Mouse (Mus musculus): ENCODE measurements around the gene Ece2.
A peak's percentile ranks its signal among the peaks of the same experiment; 100 is the strongest.
"Not testable (repeated sequence)": the region's sequence is repeated elsewhere in the genome, so short reads cannot be mapped to it uniquely, and the experiment has no call there.

The Ece2 gene

DNA sequence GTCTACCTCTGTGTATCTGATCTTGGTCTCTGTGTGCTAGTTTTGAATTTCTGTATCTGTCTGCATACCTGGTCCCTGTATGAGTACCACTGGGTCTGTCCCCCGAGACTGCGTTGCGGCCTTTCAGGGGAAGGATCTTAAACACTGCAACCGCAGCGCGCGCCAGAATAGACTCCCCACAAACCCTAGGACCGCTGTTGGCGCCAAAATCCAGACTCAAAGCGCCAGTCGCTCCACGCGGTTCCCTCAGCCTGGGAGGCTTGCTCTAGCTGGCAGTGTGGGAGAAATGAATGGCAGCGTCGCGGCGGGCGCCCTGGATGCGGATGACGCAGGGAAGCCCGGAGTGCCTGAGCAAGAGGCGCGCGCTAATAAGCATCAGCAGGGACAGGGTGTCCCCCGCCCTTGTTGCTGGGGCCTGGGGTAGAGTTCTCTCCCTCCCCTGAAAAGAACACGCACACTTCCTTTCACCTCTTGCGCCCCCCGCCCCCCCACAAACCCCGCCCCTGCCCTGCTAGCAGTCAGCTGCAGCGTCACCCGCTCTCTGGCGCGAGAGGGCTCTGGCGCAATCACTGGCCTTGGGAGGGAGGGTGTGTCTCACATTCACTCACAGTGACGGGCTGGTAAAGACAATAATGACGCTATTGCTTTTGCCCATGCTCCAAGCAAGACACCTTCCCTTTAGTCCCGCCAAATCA is 7.5 kb upstream of the Ece2 start:
- DNase-seq (ENCODE audit: low read depth, low spot score) = peak; percentile 90

DNA sequence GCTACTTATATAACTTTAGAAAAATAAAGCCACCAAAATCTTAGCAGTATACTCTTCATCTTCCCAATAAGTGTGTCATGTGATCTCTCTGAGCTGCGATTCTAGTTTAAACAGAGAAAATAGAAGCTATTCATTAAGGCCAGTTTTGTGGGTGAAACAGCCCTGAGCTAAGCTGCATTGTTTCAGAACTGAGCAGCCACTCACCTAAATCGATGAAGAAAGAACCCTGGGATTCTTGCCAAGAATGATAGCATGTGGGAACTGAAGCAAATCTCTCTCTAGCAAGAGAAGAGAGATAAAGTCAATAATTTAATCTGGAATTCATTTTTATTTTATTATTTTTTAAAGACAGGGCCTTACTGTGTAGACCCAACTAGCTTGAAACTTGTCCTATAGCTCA is 6.4 kb upstream of the Ece2 start:
- no peak for DNase-seq (ENCODE audit: low read depth, low spot score)

DNA sequence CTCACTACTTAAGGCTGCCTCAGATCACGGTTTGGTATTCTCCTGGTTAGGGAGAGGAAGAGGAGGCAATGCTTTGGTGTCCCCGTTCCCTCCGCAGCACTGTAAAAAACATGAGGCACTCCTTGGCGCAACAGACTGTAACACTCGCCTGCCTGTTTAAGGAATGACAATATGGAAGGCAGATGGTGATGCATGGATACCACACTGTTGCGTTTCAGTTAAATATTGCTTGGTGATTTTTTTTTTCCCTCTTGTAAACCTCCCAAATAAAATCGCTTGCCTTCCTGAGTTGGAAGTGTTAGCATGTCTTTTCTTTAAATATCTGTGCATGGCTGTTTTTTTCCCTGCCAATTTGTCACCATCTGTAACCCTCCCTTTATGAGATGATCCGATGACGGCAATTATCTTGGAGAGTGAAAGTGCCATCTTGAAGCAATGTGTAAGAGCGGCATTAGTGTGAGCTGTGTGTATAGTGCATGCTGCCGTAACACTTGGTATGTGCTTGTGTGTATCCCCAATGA is 697 bp upstream of the Ece2 start:
- no peak for DNase-seq (ENCODE audit: low read depth, low spot score)

DNA sequence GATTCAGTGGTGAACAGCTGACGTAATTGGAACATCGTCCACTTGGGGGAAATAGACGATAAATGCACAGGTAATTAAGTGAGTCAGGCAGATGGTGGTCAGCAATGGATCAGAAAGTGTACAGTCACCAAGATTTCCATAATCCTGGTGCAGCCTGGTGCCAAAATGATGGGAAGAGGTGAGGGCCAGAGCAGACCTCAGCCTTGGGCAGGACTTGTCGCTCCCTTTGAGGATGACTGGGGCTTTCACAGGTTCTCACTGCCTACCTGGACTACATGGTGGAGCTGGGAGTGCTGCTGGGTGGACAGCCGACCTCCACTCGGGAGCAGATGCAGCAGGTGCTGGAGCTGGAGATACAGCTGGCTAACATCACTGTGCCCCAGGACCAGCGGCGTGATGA is 7.8 kb downstream of the Ece2 start:
- no peak for DNase-seq (ENCODE audit: low read depth, low spot score)

DNA sequence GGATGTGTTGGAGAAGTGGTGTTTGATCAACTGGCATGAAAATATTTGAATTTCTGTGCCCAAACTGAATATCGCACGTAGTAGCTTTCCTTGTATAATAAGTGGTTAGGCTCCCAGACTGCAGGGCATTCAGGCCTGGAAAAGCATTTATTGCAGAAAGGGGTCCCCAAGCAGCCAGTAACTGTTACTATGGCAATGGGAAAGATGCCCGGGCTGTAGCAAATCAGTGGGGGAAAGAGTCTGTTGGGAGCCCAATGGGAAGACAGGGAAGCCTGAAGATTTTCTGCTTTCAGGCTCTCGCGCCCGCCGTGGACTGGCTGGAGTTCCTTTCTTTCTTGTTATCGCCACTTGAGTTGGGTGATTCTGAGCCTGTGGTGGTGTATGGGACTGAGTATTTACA is 8.7 kb downstream of the Ece2 start:
- no peak for DNase-seq (ENCODE audit: low read depth, low spot score)

DNA sequence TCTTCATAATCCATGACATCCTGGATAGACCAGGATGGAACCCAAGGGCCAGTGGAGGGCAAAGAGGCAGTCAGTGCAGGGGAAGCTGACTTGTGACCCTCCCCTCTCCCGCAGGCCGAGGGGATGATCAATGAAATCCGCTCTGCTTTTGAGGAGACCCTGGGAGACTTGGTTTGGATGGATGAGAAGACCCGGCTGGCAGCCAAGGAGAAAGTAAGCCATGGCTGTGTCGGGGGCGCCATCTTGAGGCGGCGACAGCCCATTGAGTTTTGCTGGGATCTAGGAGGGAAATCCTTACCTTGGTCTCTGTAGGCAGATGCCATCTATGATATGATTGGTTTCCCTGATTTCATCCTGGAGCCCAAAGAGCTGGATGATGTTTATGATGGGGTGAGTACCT is 12.5 kb downstream of the Ece2 start:
- DNase-seq (ENCODE audit: low read depth, low spot score) = peak; percentile 61

DNA sequence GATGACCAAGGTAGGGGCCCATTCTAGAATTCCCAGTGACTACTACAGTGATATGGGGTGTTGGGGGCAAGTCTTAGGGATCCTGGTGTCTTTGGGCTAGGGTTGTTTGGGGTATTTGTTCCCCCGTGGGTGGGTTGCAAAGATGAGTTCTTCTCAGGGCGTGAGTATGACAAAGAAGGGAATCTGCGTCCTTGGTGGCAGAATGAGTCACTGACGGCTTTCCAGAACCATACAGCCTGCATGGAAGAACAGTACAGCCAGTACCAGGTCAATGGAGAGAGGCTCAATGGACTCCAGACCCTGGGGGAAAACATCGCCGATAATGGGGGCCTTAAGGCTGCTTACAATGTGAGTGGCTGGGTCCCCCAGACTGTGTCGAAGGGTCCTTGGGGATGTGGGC is 14.3 kb downstream of the Ece2 start:
- DNase-seq (ENCODE audit: low read depth, low spot score) = no peak

DNA sequence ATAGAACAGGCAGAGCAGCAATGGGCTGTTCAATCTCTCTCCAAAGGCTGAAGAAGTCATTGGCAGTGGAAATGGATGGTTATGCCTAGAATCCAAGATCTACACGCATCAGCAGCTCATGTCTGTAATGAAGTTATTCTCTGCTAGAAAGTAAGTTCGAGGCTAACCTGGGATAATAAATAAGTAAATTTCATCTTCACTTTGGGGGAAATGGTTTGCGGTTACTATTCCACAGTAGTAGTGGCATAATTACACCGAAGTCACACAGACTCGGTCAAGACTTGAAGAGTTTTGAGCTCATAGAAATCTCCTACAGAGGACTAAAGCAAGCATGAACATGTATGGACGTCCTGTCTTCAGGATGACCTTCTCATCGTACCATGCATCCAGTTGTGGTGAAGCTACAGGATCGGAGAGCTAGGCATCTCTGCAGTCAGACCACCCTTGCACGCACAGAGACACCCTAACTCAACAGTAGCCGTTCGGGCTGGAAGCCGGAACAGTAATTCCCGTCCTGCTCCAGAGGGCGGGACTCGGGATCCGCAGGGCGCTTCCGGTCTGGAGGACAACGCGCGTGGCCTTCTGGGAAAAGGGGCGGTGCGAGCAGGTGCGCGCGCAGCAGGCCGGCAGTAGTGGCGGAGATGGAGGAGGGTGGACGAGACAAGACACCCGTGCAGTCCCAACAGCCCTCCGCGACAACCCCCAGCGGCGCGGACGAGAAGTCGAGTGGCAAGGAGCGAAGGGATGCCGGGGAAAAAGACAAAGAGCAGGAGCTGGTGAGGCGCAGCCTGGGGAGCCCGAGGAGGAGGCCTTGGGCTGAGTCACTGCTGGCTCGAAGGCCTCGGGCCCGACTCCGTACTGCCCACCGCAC is 21.7 kb downstream of the Ece2 start, which contains the start of gene Psmd2:
Psmd2 (plus strand) TSS at position 577 of the 871 bp plus-strand sequence.
- DNase-seq (ENCODE audit: low read depth, low spot score) = peak; percentile 96

DNA sequence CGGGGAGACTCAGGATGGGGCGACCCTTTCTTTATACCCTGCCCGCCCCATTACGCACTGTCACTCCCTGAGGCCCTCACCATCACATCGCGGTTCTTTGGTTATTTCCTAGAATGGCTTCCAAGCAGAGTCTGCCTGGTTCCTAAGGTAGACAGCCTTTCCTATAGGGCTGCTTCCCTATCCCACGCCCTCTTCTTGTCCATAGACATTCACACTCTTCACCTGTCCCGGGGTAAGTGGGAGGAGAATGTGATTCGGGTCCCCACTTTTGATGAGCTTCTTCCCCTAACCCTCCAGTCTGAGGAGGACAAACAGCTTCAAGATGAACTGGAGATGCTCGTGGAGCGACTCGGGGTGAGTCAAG is 22.3 kb downstream of the Ece2 start:
- DNase-seq (ENCODE audit: low read depth, low spot score) = peak; percentile 52

DNA sequence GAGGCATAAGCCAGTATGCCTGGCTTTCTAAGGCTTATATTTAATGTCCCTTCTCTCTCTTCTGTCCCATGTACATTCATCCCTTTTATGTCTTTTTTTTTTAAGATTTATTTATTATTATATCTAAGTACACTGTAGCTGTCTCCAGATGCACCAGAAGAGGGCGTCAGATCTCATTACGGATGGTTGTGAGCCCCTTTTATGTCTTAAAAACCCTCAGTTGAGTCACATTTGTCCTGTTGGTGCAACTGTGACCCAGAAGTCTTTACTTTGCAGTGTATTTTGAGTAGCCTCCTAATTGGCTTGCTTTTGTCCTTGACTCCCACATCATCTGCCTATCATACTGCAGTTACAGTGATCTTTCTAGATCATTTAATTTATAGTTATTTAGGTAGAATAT is 23.7 kb downstream of the Ece2 start:
- peak; percentile 32 for DNase-seq (ENCODE audit: low read depth, low spot score)

DNA sequence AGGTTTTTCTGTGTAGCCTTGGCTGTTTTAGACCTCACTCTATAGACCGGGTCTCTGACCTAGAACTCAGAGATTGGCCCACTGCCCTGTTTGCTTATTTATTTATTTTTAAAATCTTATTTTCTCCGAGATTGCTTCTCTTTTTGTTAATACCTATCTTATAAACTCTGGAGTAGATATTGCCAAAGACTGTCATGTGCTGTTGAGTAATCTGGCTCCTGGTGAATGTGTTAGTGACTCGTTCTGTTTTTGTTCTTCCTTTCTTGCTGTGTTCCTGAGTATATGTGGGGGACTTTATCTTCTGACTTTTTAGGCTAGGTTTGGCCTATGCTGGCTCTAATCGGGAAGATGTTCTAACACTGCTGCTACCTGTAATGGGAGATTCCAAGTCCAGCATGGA is 28.0 kb downstream of the Ece2 start:
- DNase-seq (ENCODE audit: low read depth, low spot score) = no peak

DNA sequence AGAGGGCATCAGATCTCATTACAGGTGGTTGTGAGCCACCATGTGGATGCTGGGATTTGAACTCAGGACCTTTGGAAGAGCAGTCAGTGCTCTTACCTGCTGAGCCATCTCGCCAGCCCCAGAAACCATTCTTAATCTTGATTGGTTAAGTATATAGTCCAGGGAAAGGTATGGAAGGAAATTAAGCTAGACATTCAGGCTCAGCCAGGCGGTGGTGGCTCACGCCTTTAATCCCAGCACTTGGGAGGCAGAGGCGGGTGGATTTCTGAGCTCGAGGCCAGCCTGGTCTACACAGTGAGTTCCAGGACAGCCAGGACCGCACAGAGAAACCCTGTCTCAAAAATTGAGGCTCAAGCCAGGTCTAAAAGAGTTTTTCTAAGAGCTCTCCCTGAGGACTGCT is 38.4 kb downstream of the Ece2 start, which contains the start of gene Eif4g1:
Eif4g1 (plus strand) TSS at position 301 of the 400 bp plus-strand sequence.
- not testable (repeated sequence) for DNase-seq (ENCODE audit: low read depth, low spot score)

DNA sequence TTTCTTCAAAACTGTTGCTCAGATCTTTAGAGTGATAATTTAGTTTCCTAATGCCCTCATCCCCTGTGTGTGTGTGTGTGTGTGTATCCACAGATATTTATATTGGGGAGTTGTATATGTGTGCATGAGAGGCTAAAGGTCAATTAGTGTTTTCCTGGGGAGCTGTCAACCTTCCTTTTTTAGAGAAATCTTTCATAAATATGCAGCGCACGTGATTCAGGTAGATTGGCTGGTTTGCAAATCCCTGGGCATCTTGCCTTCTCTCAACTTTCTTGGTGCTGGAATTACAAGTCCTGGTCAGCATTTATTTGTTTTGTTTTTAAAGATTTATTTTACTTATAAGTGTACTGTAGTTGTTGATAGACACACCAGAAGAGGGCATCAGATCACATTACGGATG is 40.7 kb downstream of the Ece2 start:
- DNase-seq (ENCODE audit: low read depth, low spot score) = no peak

DNA sequence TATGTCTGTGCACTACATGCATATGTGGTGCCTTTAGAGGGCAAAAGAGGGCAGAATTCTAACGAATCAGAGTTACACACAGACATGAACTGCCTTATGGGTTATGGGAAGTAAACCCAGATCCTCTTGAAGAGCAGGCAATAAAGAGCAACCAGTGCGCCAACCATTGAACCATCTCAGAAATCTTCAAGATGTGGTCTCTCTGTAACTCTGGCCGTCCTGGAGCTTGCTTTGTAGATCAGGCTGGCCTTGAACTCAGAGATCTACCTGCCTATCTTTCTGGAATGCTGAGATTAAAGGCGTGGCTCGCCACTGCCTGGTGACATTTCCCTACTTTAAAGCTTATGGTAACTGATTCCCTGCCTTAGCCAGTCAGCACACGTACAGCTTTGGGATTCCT is 42.3 kb downstream of the Ece2 start:
- DNase-seq (ENCODE audit: low read depth, low spot score) = peak; percentile 79

DNA sequence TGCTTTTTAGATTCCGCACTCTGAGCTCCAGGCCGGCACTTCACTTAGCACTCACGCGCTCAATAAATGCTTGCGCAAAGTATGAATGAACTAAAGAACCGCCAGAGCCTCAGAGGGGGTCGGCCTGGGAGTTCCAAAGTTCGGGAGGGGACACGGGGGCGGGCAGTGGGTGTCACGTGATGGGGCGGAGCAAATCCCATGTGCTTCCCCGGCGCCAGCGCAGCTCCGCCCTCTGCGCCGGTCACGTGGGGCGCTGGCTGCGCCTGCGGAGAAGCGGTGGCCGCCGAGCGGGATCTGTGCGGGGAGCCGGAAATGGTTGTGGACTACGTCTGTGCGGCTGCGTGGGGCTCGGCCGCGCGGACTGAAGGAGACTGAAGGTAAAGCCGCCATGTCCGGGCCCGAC is 42.9 kb downstream of the Ece2 start:
- peak; percentile 94 for DNase-seq (ENCODE audit: low read depth, low spot score)

DNA sequence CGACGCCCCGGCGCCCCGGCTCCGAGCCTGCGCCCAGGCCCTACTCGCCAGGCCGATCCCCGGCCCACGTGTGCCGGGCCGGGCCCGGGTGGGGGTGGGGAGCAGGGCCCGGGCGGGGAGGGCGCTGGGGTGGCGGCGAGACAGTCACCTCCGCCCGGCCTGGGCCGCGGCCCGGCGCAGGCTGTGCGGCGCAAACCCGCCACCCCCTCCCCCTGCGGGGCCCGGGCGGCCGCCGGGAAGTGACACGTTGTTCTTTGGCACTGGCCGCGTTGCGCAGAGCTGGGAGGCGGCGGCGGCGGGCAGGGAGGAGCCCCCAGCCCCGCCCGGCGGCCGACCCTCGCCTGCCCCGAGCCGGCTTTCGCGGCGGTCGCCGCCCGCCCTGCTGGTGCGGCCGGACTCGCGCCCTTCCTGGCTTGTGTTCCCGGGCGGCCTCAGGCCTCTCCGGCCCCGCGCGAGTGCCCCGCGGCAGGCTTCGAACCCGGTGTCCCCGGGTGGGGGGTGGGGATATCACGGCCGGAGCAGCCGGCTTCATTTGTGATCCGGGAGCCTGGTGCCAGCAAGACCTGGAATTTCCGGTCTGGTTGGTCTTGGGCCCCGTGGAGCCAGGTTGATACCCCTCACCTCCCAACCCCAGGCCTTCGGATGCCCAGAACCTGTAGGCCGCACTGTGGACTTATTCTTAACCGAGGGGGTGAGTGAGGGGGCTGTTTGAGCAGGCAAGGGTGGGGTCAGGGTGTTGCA is 43.5 kb downstream of the Ece2 start:
- DNase-seq (ENCODE audit: low read depth, low spot score) = peak; percentile 51

DNA sequence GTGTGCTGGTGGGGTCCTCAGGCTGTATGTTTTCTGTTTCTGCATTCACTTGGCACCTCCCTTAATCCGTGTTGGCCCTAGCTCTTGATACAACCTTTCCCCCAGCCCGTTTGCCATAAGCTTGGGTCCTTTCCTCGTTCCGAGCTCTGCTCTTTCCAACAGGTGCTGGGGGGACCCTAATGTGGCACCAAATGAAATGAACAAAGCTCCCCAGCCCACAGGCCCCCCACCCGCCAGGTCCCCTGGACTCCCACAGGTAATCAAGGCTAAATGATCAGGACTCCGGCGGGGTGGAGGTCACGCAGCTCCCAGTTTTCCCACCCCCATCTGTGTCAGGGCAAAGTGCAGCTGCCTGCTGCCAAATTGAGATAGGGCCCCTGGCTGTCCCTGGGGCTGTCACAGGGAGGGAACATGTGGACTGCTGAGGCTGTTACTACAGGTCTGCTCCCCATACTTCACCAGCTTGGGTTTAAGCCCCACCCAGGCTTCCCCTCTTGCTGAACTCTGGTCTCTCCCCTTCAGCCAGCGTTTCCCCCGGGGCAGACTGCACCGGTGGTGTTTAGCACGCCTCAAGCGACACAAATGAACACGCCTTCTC is 44.2 kb downstream of the Ece2 start:
- DNase-seq (ENCODE audit: low read depth, low spot score) = peak; percentile 70

DNA sequence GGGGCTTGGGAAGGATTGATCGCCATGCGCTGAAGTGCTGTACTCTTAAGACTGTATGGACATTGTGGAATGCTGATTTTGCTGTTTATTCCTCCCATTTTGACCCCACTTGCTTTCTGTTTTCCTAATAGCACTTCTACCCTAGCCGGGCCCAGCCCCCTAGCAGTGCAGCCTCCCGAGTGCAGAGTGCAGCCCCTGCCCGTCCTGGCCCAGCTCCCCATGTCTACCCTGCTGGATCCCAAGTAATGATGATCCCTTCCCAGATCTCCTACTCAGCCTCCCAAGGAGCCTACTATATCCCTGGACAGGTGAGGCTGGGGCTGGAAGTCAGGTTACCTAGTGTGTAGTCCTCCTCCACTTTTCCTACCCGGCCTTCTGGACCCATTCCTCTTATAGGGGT is 45.6 kb downstream of the Ece2 start:
- no peak for DNase-seq (ENCODE audit: low read depth, low spot score)

DNA sequence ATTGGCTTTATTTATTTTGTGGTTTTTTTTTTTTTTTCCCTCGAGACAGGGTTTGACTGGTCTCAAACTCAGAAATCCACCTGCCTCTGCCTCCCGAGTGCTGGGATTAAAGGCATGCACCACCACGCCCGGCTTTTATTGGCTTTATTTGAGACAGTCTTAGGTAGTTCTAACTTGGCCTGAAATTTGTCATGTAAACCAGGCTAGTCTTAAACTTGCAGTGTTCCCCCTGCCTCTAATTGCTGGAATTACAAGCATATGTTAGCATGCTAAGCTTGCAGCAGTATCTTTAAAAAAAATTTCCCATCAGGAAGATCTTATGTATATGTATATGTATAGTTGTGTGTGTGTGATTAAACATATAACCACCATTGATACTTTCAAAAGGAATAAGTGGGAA is 47.1 kb downstream of the Ece2 start:
- no peak for DNase-seq (ENCODE audit: low read depth, low spot score)

DNA sequence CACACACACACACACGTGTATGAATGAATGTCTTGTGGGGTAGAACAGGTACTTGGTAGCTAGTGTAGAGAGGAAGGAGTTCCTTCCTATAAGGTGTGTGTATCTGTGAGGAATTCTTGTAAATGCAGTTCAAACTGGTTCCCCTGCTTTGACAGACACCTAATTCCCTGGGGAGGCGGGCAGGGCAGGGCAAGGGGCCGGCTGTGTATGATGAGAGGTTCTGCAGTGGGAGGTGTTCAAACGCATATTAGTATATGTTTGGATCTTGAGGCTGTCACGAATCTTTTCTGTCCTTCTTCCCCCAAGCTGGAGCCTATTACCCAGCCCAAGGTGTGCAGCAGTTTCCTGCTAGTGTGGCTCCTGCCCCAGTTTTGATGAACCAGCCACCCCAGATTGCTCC is 47.8 kb downstream of the Ece2 start:
- no peak for DNase-seq (ENCODE audit: low read depth, low spot score)

DNA sequence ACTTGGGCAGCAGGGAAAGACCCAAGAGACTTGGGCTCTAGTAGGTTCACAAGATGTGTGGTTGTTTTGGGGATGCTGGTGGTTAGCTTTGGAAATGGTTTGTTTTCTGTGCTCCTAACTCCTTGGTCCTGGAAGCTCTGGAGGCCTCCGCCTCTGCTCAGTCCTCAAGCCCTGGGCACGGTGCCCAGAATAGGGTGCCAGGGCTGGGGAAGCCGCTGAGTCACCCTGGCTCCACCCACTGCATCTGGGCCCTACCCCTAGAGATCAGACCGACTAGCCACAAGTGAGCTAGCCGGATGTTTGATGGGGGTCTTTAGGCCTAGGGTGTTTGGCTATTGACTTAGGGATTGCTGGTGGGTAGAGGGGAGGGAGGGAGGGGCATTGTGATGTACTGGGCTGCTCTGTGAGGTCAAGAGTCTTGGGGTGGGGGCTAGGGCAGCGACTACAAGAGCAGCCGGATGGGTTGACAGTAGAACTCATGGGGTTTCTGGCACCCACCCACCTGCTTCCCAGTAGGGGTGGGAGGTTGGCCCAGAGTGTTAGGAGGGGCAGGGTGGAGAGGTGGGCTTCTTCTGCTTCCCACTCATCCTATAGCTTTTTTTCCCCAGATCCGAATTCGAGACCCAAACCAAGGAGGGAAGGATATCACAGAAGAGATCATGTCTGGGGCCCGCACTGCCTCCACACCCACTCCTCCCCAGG is 48.5 kb downstream of the Ece2 start:
- DNase-seq (ENCODE audit: low read depth, low spot score) = no peak
